Mouse (Mus musculus): ENCODE data around the gene Kcnc1.
A peak's percentile ranks its signal among the peaks of the same experiment; 100 is the strongest.

The Kcnc1 gene

GRCm38 (mm10) chr7:46477456-46477855 lies 81.2 kb downstream of the Kcnc1 start:
- DNase-seq = no peak

GRCm38 (mm10) chr7:46479793-46480192 lies 83.5 kb downstream of the Kcnc1 start:
- peak; percentile 48 to 61 for DNase-seq

- no peak for DNase-seq
Observed at GRCm38 (mm10) chr7:46482099-46482531, 85.8 kb downstream of the Kcnc1 start.

DNA sequence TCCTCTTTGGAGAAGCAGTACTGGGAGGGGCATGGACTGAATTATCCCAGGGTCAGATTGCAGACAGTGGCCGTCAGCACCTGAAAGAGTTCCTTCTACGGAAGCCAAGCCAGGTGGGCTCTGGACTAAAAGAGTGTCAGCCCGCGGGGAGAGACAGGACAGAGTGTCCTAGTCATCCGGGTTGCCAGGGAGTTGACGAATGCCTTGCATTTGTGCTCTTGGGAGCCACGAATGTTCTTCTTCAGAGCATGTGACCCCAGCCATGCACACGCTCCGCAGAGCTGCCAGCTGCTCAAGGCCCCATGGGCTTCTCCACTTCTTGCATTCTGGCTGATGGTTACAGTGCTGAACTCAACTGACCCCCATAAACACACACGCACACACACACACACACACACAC lies 86.8 kb downstream of the Kcnc1 start:
- DNase-seq = no peak

DNA sequence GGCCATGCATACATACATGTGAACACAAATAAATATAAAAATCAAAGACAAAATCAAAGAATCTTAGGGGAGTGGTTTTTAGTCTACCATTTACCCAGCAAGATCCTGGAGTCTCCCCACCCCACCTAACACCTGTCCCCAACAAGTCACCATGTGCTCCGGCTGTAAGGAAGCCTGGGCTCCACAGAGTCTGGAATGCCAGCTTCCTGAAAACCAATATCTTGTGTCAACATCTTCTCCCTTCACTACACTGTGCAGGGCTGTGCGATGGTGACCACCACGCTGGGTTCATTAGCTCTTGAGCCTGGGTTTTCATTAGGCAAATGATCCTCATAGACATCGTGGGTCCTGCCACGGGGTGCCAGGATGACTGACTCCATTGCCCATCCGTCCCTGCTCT lies 87.9 kb downstream of the Kcnc1 start:
- DNase-seq = no peak

GRCm38 (mm10) chr7:46486761-46487160 lies 90.5 kb downstream of the Kcnc1 start:
- DNase-seq = peak; percentile 57 to 70

- DNase-seq = no peak
Observed at GRCm38 (mm10) chr7:46487354-46487753, 91.1 kb downstream of the Kcnc1 start.
